Mouse (Mus musculus) B cell, adult 2 months (primary cell): ENCODE data around the gene Irgm2.

ENCODE experiments used
- DNase-seq, 2 experiments: peaks; one replicate each; pipeline ENCODE4 v3.0.0; 2022

The Irgm2 gene

DNA sequence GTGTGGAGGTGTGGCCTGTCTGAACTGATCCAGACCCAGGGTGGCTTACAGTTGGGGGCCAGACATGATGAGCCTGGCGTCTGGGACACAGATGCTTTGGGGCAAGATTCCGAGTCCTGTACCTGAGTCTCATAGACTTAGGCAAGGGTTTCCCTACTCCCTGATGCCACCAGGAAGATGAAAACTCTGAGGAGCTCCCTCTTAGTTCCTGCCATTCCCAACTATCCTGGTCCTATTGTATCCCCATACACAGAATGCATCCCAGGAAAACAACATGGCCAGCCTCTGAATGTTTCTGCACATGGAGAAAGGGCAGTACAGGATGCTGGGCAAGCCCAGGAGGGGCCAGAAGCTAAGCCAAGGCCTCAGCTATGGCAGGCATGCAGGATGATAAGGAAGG, 64.1 kb downstream of the Irgm2 start:
- no peak for DNase-seq

DNA sequence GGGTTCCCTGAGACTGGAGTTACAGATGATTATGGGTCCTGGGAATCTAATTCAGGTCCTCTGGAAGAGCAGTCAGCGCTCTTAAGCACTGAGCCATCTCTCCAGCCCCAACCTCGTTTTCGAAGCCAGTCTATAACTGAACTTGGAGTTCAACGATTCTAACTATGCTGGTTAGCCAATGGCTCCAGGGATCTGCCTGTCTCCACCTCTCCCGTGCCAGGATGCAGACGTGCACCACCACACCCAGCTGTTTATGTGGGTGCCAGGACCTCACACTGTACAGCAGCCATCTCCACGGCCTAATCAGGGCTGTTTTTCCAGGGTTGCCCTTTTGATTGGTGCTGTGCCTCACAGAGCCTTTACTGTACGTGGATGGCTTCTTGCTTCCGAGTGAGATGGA, 65.1 kb downstream of the Irgm2 start:
- no peak for DNase-seq

DNA sequence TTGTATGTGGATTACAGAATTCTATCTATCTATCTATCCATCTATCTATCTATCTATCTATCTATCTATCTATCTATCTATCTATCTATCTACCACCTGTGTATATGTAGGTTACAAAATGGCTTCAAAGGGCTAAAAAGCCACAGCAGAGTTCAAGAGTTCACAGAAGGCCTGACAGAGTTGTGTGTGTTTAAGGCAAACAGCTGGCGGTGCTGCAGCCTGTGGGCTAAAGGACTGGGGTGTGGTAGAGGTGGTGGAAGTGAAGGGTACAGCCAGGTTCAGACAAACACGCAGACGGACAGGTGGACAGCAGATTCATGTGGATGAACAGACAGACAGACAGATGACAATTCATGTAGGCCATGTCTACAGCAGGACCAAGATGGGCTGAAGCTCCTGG, 68.9 kb downstream of the Irgm2 start:
- DNase-seq: no peak
